Mouse (Mus musculus) forebrain, embryonic 16.5 days (tissue): ENCODE data around the gene Actn4. TPM values are rescaled to one million over a fixed set of nuclear protein-coding genes. Genes with fewer than 3 reads are reported as not detected.

Experiments
- ATAC-seq: fragments of 200-750 bp; cut with Nextera tagmentation; 2 replicates; pipeline ENCODE4 v1.8.0; 2017; ENCODE audit warnings: mild to moderate bottlenecking, moderate library complexity
- H3K27ac ChIP-seq: fragments of 300-500 bp; sonication (generic); 2 replicates; pipeline ENCODE4 v1.5.1; 2014; ENCODE audit warnings: low read length, control low read depth
- H3K27me3 ChIP-seq: fragments of 300-500 bp; sonication (generic); replicated peaks from 2 replicates; pipeline ENCODE4 v1.6.1; 2014; ENCODE audit warnings: low read length; ENCODE audit not compliant: control insufficient read depth, insufficient read depth
- H3K36me3 ChIP-seq: fragments of 300-500 bp; sonication (generic); 2 replicates; pipeline ENCODE4 v1.6.1; 2014; ENCODE audit not compliant: control insufficient read depth, insufficient read depth
- H3K4me1 ChIP-seq: fragments of 300-500 bp; sonication (generic); replicated peaks from 2 replicates; pipeline ENCODE4 v1.6.1; 2014; ENCODE audit warnings: low read length; ENCODE audit not compliant: control insufficient read depth, insufficient read depth
- H3K4me2 ChIP-seq: fragments of 300-500 bp; sonication (generic); 2 replicates; pipeline ENCODE4 v1.6.1; 2014; ENCODE audit warnings: mild to moderate bottlenecking, low read length, control low read depth
- H3K4me3 ChIP-seq: fragments of 300-500 bp; sonication (generic); replicated peaks from 2 replicates; pipeline ENCODE4 v1.5.1; 2014; ENCODE audit warnings: mild to moderate bottlenecking, low read length, control low read depth
- H3K9ac ChIP-seq: fragments of 300-500 bp; sonication (generic); replicated peaks from 2 replicates; pipeline ENCODE4 v1.6.1; 2014; ENCODE audit warnings: low read depth, low read length, control low read depth
- H3K9me3 ChIP-seq: fragments of 300-500 bp; sonication (generic); 2 replicates; pipeline ENCODE4 v1.6.1; 2016; ENCODE audit warnings: low read length; ENCODE audit not compliant: control insufficient read depth
- WGBS: fragments of 180-500 bp; shearing (Covaris S2); extraction: QIAGEN DNeasy Blood & Tissue Kit; methylation state at CpG from one replicate; pipeline ENCODE4 v1.1.7; 2014; 5-methylcytosine and 5-hydroxymethylcytosine counted together
- polyA plus RNA-seq: library from polyadenylated mRNA; unstranded; fragments of >200 nt; fragmentation: Nextera tagmentation; extraction: Ambion mirVana; gene quantifications from 2 replicates; pipeline ENCODE4 v1.2.1, GENCODE M21; 2015

Gene Actn4
- polyA plus RNA-seq, 1 experiment from 2014 or later: 150 TPM

DNA sequence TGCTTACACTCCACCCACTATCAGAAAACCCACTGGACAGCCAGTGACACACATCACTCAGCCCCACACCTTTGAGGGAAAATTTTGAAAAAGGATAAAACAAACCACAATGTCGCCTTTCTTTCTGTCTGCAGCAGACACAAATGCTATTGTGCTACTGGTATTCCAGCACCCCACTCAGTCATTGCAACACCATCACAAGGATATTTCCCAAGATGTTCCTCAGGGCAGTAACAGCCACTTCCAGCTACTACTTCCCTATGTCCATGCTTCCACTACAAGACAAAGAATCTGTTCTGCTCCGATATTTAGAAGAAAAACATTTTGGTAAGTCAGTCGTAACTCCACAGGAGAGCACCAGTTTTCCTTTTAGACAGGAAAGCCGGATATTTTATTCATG lies 7.4 kb downstream of the Actn4 start:
- Histone ChIP-seq H3K9me3 (no peaks in the 10 kb centered on the region), H3K4me2 (no peak overlapping the region), H3K4me3 (no peak overlapping the region), H3K27ac (no peak overlapping the region), H3K36me3 (no peaks in the 10 kb centered on the region), H3K4me1 (peaks cover 44% of the 10 kb centered on the region), H3K9ac (no peak overlapping the region), H3K27me3 (no peaks in the 10 kb centered on the region)
- ATAC-seq: no peak
- 80% methylated on average over 4 of the region's 4 CpGs for WGBS

- H3K27me3 ChIP-seq: no peaks in the 10 kb centered on the region
- H3K9ac ChIP-seq: no peak overlapping the region
- no peak overlapping the region for H3K4me3 ChIP-seq
- H3K36me3 ChIP-seq: no peaks in the 10 kb centered on the region
- ATAC-seq: peak; percentile 80
- no peak overlapping the region for H3K4me2 ChIP-seq
- WGBS: 8% methylated on average over 2 of the region's 2 CpGs
- peaks cover 33% of the 10 kb centered on the region for H3K4me1 ChIP-seq
- H3K27ac ChIP-seq: peak overlapping the region; percentile 12; the same call in 1 of the 2 replicates
- no peaks in the 10 kb centered on the region for H3K9me3 ChIP-seq
Measured at GRCm38 (mm10) chr7:28953476-28954376, 8.4 kb downstream of the Actn4 start.

GRCm38 (mm10) chr7:28952786-28953185 lies 9.4 kb downstream of the Actn4 start:
- H3K9ac ChIP-seq: no peak overlapping the region
- H3K4me3 ChIP-seq: no peak overlapping the region
- peaks cover 29% of the 10 kb centered on the region for H3K4me1 ChIP-seq
- no peaks in the 10 kb centered on the region for H3K27me3 ChIP-seq
- no peak overlapping the region for H3K27ac ChIP-seq
- H3K9me3 ChIP-seq: no peaks in the 10 kb centered on the region
- H3K4me2 ChIP-seq: no peak overlapping the region
- no peaks in the 10 kb centered on the region for H3K36me3 ChIP-seq
- 0 out of 2 replicates have a peak, but pooled peaks have one; percentile 14 for ATAC-seq
- WGBS: 6% methylated on average over 3 of the region's 3 CpGs

GRCm38 (mm10) chr7:28951764-28952163 lies 10.4 kb downstream of the Actn4 start:
- Histone ChIP-seq H3K9ac (no peak overlapping the region), H3K36me3 (no peaks in the 10 kb centered on the region), H3K4me2 (no peak overlapping the region), H3K27me3 (no peaks in the 10 kb centered on the region), H3K9me3 (no peaks in the 10 kb centered on the region), H3K4me1 (peaks cover 23% of the 10 kb centered on the region), H3K27ac (no peak overlapping the region), H3K4me3 (no peak overlapping the region)
- ATAC-seq: no peak
- WGBS: 91% methylated on average over 2 of the region's 2 CpGs

- ATAC-seq: no peak
- Histone ChIP-seq H3K9ac (no peak overlapping the region), H3K4me3 (no peak overlapping the region), H3K27me3 (no peaks in the 10 kb centered on the region), H3K27ac (no peak overlapping the region), H3K4me2 (no peak overlapping the region), H3K9me3 (no peaks in the 10 kb centered on the region), H3K36me3 (no peaks in the 10 kb centered on the region), H3K4me1 (peaks cover 29% of the 10 kb centered on the region)
- WGBS: 93% methylated on average over 10 of the region's 10 CpGs
Measured at GRCm38 (mm10) chr7:28950346-28951037, 11.6 kb downstream of the Actn4 start.

- Histone ChIP-seq H3K4me1 (peaks cover 38% of the 10 kb centered on the region), H3K27me3 (no peaks in the 10 kb centered on the region), H3K9ac (no peak overlapping the region), H3K4me2 (no peak overlapping the region), H3K27ac (no peak overlapping the region), H3K9me3 (no peaks in the 10 kb centered on the region), H3K4me3 (no peak overlapping the region), H3K36me3 (no peaks in the 10 kb centered on the region)
- 88% methylated on average over 2 of the region's 2 CpGs for WGBS
- ATAC-seq: no peak
Measured at GRCm38 (mm10) chr7:28949298-28949697, 12.8 kb downstream of the Actn4 start.

DNA sequence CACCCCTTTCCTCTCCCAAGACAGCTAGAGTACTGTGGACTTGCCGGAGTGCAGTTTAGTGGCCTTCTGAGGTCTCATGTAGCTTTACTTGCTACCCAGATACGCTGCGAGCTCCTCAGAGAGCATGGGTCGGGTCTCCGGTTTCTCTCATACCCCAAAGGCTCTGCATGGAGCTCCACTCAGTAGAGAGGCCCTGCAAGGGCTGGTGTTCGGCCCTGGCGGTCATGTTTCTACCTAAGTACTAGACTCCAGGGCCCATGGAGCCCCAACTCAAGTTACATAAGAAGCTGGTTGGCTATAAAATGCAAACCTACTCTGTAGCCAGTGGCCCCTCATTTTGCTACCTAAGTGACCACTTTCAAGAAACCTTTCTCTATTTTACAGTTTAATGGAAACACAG lies 13.4 kb downstream of the Actn4 start:
- WGBS: 95% methylated on average over 7 of the region's 7 CpGs
- H3K9me3 ChIP-seq: no peaks in the 10 kb centered on the region

DNA sequence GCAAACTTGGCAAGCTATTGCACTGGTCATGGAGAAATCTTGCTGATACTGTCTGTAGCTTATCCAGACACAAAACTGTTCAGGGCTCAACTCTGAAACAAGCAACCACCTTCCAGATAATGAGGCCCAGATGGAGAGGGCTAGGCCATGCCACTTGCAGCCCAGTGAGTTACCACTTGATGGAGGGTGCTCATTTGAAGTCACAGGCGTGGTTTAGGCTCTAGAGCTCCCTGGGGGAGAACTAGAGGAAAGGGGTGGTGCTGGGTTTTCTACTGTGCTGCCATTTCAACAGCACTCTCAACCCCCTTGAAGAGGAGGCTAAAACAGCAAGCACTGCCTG lies 15.9 kb downstream of the Actn4 start:
- no peaks in the 10 kb centered on the region for H3K9me3 ChIP-seq
- H3K4me2 ChIP-seq: no peak overlapping the region
- 29% methylated on average over 1 of the region's 1 CpGs for WGBS
- no peaks in the 10 kb centered on the region for H3K27me3 ChIP-seq
- peaks cover 22% of the 10 kb centered on the region for H3K4me1 ChIP-seq
- H3K27ac ChIP-seq: no peak overlapping the region
- no peak for ATAC-seq
- no peak overlapping the region for H3K9ac ChIP-seq
- H3K36me3 ChIP-seq: no peaks in the 10 kb centered on the region
- H3K4me3 ChIP-seq: no peak overlapping the region

More for the DNA sequence above, 13.4 kb downstream of the Actn4 start:
- no peak overlapping the region for H3K9ac ChIP-seq
- no peak for ATAC-seq
- no peaks in the 10 kb centered on the region for H3K36me3 ChIP-seq
- H3K4me1 ChIP-seq: peaks cover 36% of the 10 kb centered on the region
- H3K27me3 ChIP-seq: no peaks in the 10 kb centered on the region
- no peak overlapping the region for H3K4me3 ChIP-seq
- no peak overlapping the region for H3K27ac ChIP-seq
- H3K4me2 ChIP-seq: no peak overlapping the region

DNA sequence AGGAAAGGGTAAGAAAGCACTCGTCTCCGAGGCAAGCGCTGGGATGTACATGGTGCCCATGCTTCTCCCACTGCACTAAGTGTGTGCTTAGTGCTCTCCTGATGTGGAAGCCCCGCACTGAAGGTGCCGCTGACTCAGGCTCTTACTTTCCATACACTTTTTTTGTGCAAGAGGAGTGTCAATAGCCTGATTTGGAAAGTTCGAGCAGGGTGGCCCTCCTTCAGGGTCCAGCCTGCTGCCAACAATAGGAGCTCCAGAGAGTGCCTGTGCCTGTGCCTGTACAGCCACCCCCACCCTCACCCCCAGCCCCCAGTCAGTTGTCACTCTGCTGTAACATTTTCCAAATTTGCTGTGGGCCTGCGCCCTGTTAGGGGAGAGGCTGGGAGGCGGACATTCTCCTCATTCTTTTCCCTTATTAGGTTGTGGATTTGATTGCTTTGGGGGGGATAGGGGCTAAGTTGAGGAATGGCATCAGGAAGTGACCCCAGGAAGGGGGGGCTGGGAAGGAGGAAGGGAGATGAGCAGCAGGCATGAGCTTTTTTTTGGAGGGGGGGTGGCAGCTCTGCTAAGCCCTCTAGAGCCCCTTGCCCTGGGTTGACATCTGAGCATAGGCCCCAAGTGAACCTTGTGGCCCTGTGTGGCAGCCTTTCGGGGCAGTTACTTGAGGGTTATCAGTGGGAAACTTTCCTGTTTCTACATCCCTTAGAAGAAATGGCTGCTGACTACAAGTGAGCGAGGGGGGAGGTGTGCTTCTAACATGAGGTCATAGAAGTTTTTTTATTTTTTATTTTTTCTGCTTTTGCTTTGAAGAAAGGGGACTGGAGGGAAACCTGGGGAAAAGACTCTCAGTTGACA lies 16.5 kb downstream of the Actn4 start:
- 12% methylated on average over 10 of the region's 10 CpGs for WGBS
- Histone ChIP-seq H3K4me3 (no peak overlapping the region), H3K27ac (peak overlapping the region; percentile 59), H3K27me3 (no peaks in the 10 kb centered on the region), H3K9ac (no peak overlapping the region), H3K4me2 (no peak overlapping the region; the same call in 1 of the 2 replicates), H3K36me3 (no peaks in the 10 kb centered on the region), H3K4me1 (peaks cover 22% of the 10 kb centered on the region), H3K9me3 (no peaks in the 10 kb centered on the region)
- ATAC-seq: peak; percentile 32; the same call in 1 of the 2 replicates
